Mouse (Mus musculus): ENCODE data around the gene Cdh16. TPM values are rescaled to one million over a fixed set of nuclear protein-coding genes. Genes with fewer than 3 reads are reported as not detected.

Cdh16 gene
- polyA plus RNA-seq, 1 experiment from 2014 or later = not detected

DNA sequence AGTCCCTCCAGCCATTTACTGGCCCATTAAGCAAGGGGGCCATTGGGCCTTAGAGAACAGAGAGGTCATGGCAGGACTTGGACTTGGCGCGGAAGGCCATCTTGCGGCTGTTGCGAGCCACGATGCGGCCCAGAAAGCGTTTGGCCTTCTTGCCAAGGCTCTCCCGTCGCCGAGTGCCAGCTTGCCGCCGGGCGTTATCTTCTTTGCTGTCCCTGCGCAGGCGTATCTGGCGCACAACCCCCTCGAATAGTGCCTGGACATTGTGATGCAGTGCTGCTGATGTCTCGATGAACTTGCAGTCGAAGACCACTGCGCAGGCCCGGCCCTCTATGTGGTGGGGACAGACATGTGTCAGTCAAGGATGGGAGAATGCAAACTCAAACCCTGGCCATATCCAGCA lies 4.2 kb upstream of the Cdh16 start:
- no peak for ATAC-seq
- Histone ChIP-seq H3K27me3 (replicated peaks; ENCODE audit: control insufficient read depth, insufficient read depth, low read length) (peaks cover 13% of the 10 kb centered on the region), H3K9ac (ENCODE audit: low read depth, low read length) (no peak overlapping the region), H3K4me1 (ENCODE audit: control insufficient read depth, insufficient read depth, low read depth, low read length) (peaks cover 7% of the 10 kb centered on the region), H3K9me3 (ENCODE audit: control insufficient read depth, low read length) (no peaks in the 10 kb centered on the region), H3K4me2 (ENCODE audit: low read length) (no peak overlapping the region), H3K27ac (ENCODE audit: low read depth, low read length) (no peak overlapping the region), H3K36me3 (ENCODE audit: control insufficient read depth, insufficient read depth, low read length) (no peaks in the 10 kb centered on the region), H3K4me3 (ENCODE audit: low read length) (no peak overlapping the region)
- 95% methylated on average over 21 of the region's 21 CpGs for WGBS

DNA sequence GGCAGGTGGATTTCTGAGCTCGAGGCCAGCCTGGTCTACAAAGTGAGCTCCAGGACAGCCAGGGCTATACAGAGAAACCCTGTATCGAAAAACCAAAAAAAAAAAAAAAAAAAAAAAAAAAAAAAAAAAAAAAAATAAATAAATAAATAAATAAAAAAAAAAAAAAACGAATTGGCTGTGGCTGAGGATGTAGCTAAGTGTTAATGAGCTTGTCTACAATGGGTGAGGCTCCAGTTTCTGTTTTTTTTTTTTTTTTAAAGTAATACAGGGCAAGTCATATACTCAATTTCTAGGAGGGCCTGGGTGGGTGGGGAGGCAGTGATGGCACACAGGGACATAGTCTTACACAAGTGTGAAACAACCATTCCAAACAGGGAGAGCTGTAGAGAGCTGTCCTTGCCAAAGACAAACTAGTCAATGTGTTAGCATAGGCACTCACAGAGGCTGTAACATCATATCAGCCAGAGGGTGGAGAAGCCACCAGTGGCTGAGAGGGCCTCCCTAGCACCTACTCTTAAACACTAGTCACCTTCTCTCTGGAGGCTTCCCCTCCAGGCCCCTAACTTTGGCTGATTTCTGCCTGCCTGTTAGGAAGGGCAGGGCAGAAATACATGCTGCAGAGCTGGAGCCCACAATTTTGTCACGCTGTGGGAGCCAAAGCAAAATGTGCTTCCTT lies 3.0 kb upstream of the Cdh16 start:
- Histone ChIP-seq H3K36me3 (ENCODE audit: control insufficient read depth, insufficient read depth, low read length) (no peaks in the 10 kb centered on the region), H3K27me3 (replicated peaks; ENCODE audit: control insufficient read depth, insufficient read depth, low read length) (peaks cover 13% of the 10 kb centered on the region), H3K4me3 (ENCODE audit: low read length) (no peak overlapping the region), H3K27ac (ENCODE audit: low read depth, low read length) (no peak overlapping the region), H3K9me3 (ENCODE audit: control insufficient read depth, low read length) (no peaks in the 10 kb centered on the region), H3K4me2 (ENCODE audit: low read length) (no peak overlapping the region), H3K4me1 (ENCODE audit: control insufficient read depth, insufficient read depth, low read depth, low read length) (peaks cover 7% of the 10 kb centered on the region), H3K9ac (ENCODE audit: low read depth, low read length) (no peak overlapping the region)
- ATAC-seq = no peak
- 70% methylated on average over 4 of the region's 4 CpGs for WGBS

DNA sequence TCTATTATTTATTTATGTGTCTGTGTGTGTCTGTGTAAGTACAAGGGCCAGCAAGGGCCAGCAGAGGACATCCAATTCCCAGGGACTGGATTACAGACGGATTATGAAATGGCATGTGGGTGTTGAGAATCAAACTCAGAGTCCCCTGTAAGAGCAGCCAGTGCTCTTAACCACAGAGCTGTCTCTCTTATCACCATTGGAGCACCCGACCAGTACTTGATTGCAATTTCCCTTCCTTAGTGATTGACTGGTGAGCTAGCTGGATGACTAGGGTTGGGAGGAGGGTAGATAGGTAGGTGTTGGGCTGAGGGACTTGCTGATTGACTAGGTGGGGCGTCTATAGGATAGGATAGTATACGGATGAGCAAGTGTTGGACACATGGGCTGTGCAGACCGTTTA lies 3.4 kb downstream of the Cdh16 start:
- no peak overlapping the region for H3K27ac ChIP-seq (ENCODE audit: low read depth, low read length)
- ATAC-seq = no peak
- no peak overlapping the region for H3K4me3 ChIP-seq (ENCODE audit: low read length)
- no peak overlapping the region for H3K9ac ChIP-seq (ENCODE audit: low read depth, low read length)
- H3K4me2 ChIP-seq (ENCODE audit: low read length) = no peak overlapping the region
- H3K9me3 ChIP-seq (ENCODE audit: control insufficient read depth, low read length) = no peaks in the 10 kb centered on the region
- no peaks in the 10 kb centered on the region for H3K27me3 ChIP-seq (replicated peaks; ENCODE audit: control insufficient read depth, insufficient read depth, low read length)
- no peaks in the 10 kb centered on the region for H3K4me1 ChIP-seq (ENCODE audit: control insufficient read depth, insufficient read depth, low read depth, low read length)
- H3K36me3 ChIP-seq (ENCODE audit: control insufficient read depth, insufficient read depth, low read length) = no peaks in the 10 kb centered on the region
- WGBS = 81% methylated on average over 5 of the region's 5 CpGs

DNA sequence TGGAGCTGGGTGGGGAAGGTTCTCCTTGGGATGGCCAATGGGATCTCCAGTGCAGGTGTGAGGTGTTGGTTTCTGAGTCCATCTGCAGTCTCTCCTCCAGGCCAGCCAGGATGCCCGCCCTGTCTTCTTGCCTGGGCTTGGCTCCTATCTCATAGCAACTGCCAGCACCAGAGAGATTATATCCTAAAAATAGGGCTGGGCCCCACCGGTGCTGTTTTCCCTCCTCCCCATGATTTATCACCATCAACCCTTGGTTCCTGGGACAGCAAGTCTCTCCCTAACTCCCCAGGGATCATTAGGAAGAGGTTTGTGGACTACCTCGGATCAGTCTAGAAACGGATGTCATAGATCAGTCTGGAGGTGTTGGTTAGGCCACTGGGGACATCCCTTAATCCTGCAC lies 11.1 kb downstream of the Cdh16 start:
- Histone ChIP-seq H3K36me3 (ENCODE audit: control insufficient read depth, insufficient read depth, low read length) (no peaks in the 10 kb centered on the region), H3K27me3 (replicated peaks; ENCODE audit: control insufficient read depth, insufficient read depth, low read length) (no peaks in the 10 kb centered on the region), H3K4me1 (ENCODE audit: control insufficient read depth, insufficient read depth, low read depth, low read length) (no peaks in the 10 kb centered on the region), H3K9ac (ENCODE audit: low read depth, low read length) (no peak overlapping the region), H3K9me3 (ENCODE audit: control insufficient read depth, low read length) (no peaks in the 10 kb centered on the region), H3K27ac (ENCODE audit: low read depth, low read length) (no peak overlapping the region), H3K4me2 (ENCODE audit: low read length) (no peak overlapping the region), H3K4me3 (ENCODE audit: low read length) (no peak overlapping the region)
- ATAC-seq = no peak
- 86% methylated on average over 4 of the region's 4 CpGs for WGBS

DNA sequence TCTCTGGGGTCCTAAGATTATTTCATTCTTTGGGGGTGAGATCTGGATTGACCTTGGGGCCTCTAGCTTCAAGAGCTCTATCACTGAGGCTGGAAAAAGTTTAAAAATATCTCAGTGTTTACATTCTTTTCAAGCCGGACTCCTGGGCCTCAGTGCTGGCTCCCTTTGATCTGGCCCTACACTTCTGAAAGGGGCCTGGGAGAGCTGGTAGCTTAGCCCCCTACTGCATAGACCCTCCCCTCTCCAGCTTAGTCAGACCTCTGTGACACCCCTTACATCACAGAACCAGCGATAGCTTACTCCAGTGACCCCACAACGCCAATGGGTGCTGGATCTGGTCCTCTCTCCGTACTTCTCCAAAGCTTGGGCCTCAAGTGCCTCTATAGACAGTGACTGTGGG lies 12.6 kb downstream of the Cdh16 start:
- Histone ChIP-seq H3K4me1 (ENCODE audit: control insufficient read depth, insufficient read depth, low read depth, low read length) (no peaks in the 10 kb centered on the region), H3K27ac (ENCODE audit: low read depth, low read length) (no peak overlapping the region), H3K27me3 (replicated peaks; ENCODE audit: control insufficient read depth, insufficient read depth, low read length) (no peaks in the 10 kb centered on the region), H3K4me2 (ENCODE audit: low read length) (no peak overlapping the region), H3K4me3 (ENCODE audit: low read length) (no peak overlapping the region), H3K9ac (ENCODE audit: low read depth, low read length) (no peak overlapping the region), H3K9me3 (ENCODE audit: control insufficient read depth, low read length) (no peaks in the 10 kb centered on the region), H3K36me3 (ENCODE audit: control insufficient read depth, insufficient read depth, low read length) (no peaks in the 10 kb centered on the region)
- no peak for ATAC-seq
- WGBS = 87% methylated on average over 4 of the region's 4 CpGs

DNA sequence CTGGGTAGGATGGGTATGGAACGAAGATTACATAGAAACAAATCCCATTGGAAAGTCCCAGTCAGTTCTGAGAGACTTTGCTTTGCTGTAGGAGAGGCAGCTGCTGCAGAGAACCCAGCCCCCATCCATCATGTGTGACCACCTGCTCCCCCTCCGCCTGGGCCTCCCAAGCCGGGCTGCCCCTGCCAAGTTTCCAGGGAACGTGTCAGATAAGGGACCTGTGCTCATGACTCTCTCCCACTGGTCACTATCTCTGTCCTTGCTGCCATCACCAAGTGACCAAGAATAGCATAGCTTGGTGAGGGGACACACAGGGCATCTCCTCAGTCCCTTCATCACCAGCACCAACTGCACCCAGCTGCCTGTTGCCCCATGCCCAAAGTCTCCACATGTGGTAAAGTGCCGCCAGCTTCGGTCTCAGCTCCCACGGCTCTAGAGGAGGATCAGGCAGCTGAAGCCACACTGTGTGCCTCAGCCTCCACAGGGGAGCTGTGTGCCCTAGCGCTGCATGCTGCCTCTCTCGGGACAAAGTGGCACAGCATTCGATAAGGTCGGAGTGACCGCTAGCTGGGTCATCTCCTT lies 13.9 kb downstream of the Cdh16 start:
- no peak overlapping the region for H3K27ac ChIP-seq (ENCODE audit: low read depth, low read length)
- H3K4me2 ChIP-seq (ENCODE audit: low read length) = no peak overlapping the region
- no peaks in the 10 kb centered on the region for H3K9me3 ChIP-seq (ENCODE audit: control insufficient read depth, low read length)
- no peaks in the 10 kb centered on the region for H3K27me3 ChIP-seq (replicated peaks; ENCODE audit: control insufficient read depth, insufficient read depth, low read length)
- no peaks in the 10 kb centered on the region for H3K4me1 ChIP-seq (ENCODE audit: control insufficient read depth, insufficient read depth, low read depth, low read length)
- no peak overlapping the region for H3K9ac ChIP-seq (ENCODE audit: low read depth, low read length)
- no peak for ATAC-seq
- H3K36me3 ChIP-seq (ENCODE audit: control insufficient read depth, insufficient read depth, low read length) = no peaks in the 10 kb centered on the region
- WGBS = 73% methylated on average over 12 of the region's 12 CpGs
- H3K4me3 ChIP-seq (ENCODE audit: low read length) = no peak overlapping the region

DNA sequence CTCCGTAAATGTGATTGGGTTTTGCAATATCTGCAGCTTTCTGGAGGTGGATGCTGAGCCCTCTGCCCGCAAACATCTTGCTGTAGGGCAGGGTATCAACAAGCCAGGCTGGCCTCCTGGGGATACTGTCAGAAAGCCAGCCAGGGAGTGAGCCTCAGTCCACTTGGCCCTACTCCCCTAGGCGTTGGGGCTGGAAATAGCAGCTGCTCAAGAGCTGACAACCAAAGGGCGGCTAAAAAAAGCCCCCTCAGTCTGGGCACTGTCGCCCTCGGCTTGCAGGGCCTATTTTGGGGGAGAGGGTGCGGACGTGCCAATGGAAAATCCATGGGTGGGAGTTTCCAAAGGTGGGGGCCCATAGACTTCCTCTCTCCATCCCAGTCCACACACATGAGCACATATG lies 15.0 kb downstream of the Cdh16 start:
- Histone ChIP-seq H3K4me3 (ENCODE audit: low read length) (no peak overlapping the region), H3K9me3 (ENCODE audit: control insufficient read depth, low read length) (no peaks in the 10 kb centered on the region), H3K4me2 (ENCODE audit: low read length) (no peak overlapping the region), H3K4me1 (ENCODE audit: control insufficient read depth, insufficient read depth, low read depth, low read length) (no peaks in the 10 kb centered on the region), H3K27ac (ENCODE audit: low read depth, low read length) (no peak overlapping the region), H3K9ac (ENCODE audit: low read depth, low read length) (no peak overlapping the region), H3K27me3 (replicated peaks; ENCODE audit: control insufficient read depth, insufficient read depth, low read length) (no peaks in the 10 kb centered on the region), H3K36me3 (ENCODE audit: control insufficient read depth, insufficient read depth, low read length) (no peaks in the 10 kb centered on the region)
- ATAC-seq = no peak
- WGBS = 74% methylated on average over 8 of the region's 8 CpGs

DNA sequence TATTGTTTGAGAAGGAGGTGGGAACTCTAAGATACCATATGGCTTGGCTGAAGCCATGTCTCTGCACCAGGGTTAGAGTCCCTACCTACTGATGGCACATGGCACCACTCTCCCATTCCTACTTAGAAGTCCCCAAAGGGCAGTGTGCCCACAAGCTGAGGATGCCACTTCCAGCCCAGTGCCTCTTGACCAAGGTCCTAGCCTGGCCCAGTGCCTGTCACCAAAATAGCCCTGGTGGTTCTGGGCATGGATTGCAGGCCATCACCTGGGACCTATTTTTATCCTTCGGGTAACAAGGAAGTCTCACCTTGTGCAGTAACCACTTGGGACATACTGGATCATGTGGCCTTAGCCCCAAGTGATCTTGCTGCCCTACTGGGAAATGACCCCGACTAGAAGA lies 16.3 kb downstream of the Cdh16 start:
- no peaks in the 10 kb centered on the region for H3K9me3 ChIP-seq (ENCODE audit: control insufficient read depth, low read length)
- H3K27me3 ChIP-seq (replicated peaks; ENCODE audit: control insufficient read depth, insufficient read depth, low read length) = no peaks in the 10 kb centered on the region
- 88% methylated on average over 2 of the region's 2 CpGs for WGBS

DNA sequence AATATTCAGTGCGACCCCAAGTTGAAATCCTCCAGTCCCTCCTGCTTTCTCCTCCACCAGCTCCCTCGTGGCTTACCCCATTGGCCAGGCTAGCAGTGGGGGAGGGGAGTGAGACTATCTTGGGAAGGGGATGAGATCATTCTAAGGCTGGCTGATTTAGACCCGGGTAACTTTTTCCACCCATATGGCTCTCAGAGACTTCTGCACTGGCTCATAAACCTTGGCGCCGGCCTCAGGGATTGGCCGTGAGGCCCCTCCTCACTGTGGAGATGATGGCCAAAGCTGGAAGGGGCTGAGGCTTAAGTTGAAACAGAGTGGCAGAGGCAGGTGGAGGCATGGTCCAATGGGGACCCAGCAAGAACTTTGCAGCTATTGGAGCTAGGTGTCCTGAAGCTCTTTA lies 17.9 kb downstream of the Cdh16 start:
- Histone ChIP-seq H3K9me3 (ENCODE audit: control insufficient read depth, low read length) (no peaks in the 10 kb centered on the region), H3K9ac (ENCODE audit: low read depth, low read length) (no peak overlapping the region), H3K36me3 (ENCODE audit: control insufficient read depth, insufficient read depth, low read length) (no peaks in the 10 kb centered on the region), H3K4me3 (ENCODE audit: low read length) (no peak overlapping the region), H3K27me3 (replicated peaks; ENCODE audit: control insufficient read depth, insufficient read depth, low read length) (no peaks in the 10 kb centered on the region; the same call in 1 of the 2 replicates), H3K4me1 (ENCODE audit: control insufficient read depth, insufficient read depth, low read depth, low read length) (peaks cover 4% of the 10 kb centered on the region), H3K27ac (ENCODE audit: low read depth, low read length) (no peak overlapping the region), H3K4me2 (ENCODE audit: low read length) (no peak overlapping the region)
- 54% methylated on average over 6 of the region's 6 CpGs for WGBS
- no peak for ATAC-seq

More for the DNA sequence above, 16.3 kb downstream of the Cdh16 start:
- H3K4me2 ChIP-seq (ENCODE audit: low read length) = no peak overlapping the region
- H3K4me1 ChIP-seq (ENCODE audit: control insufficient read depth, insufficient read depth, low read depth, low read length) = no peaks in the 10 kb centered on the region; the same call in 1 of the 2 replicates
- H3K4me3 ChIP-seq (ENCODE audit: low read length) = no peak overlapping the region
- no peak for ATAC-seq
- H3K27ac ChIP-seq (ENCODE audit: low read depth, low read length) = no peak overlapping the region
- no peaks in the 10 kb centered on the region for H3K36me3 ChIP-seq (ENCODE audit: control insufficient read depth, insufficient read depth, low read length)
- no peak overlapping the region for H3K9ac ChIP-seq (ENCODE audit: low read depth, low read length)

All from hindbrain, embryonic 16.5 days (tissue).